Mouse (Mus musculus): ENCODE data around the gene Mt1. TPM values are rescaled to one million over a fixed set of nuclear protein-coding genes. Genes with fewer than 3 reads are reported as not detected.

Mt1 gene
- polyA plus RNA-seq, 1 experiment from 2014 or later: 201 TPM

DNA sequence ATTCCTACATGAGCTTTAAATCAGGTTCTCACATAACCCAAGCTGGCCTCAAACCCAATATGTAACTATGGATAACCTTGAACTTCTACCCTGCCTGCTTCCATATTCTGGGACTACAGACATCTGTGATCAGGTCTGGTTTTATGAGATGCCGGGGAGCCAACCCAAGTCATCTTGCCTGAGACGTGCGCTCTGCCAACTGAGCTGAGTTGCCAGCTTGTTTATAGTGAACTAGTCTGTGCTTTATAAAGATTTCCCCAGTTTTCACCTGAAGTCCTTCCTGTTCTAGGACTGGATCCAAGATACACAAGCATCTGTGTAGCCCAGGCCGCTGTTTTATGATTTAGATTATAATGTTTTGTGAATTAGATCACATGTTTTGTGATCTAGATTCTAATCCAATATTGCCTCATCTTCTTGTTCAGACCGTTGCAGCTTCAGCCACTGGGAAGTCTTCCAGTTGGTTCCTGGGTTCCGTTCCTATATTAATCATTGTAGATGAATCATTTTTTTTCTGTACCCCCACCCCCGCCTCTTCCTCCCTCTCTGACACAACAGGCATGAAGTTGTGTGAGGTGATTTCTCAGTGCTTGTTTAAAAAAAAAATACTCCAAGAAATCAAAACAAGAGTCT is 15.8 kb downstream of the Mt1 start:
- WGBS: 90% methylated on average over 7 of the region's 7 CpGs

DNA sequence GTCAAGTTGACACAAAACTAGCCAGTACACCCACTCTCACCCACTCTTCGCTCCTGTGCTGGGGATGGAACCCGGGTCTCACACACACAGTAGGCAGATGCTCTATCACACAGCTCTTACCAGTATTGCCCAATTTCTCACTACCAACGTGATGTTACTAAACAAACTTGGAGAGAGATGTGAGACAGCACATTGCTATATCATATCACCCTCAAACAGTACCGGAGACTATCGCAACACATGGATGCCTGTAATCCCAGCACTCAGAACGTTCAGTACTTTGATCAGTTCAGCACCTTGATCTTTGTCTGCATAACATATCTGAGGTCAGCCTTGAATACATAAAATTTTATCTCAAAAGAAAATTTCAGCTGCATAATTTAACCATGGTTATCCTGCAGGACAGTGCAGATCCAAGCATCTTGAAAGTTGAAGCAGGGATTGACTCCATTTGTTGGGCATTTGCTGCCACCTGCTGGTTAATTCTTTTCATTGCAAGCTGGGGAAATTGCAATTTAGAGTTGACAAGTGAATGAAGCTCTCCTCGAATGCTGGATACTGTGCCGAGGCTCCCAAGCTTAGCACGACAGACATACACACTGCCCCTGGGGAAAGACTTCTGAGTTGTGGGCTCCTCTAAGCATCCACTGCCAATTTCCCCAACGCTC is 20.5 kb downstream of the Mt1 start:
- Histone ChIP-seq H3K4me1 (no peaks in the 10 kb centered on the region), H3K9me3 (replicated peaks) (no peaks in the 10 kb centered on the region), H3K4me3 (no peak overlapping the region), H3K36me3 (no peaks in the 10 kb centered on the region), H3K27ac (replicated peaks) (no peak overlapping the region), H3K27me3 (ENCODE audit: low read depth, poor library complexity, severe bottlenecking) (no peaks in the 10 kb centered on the region)
- 45% methylated on average over 10 of the region's 10 CpGs for WGBS
- DNase-seq (ENCODE audit: low spot score): peak; percentile 72

More for the DNA sequence above, 15.8 kb downstream of the Mt1 start:
- H3K4me3 ChIP-seq: no peak overlapping the region
- DNase-seq (ENCODE audit: low spot score): no peak
- no peak overlapping the region for H3K27ac ChIP-seq (replicated peaks)
- no peaks in the 10 kb centered on the region for H3K36me3 ChIP-seq
- H3K27me3 ChIP-seq (ENCODE audit: low read depth, poor library complexity, severe bottlenecking): peaks cover 11% of the 10 kb centered on the region; the same call in 1 of the 2 replicates
- H3K4me1 ChIP-seq: peaks cover 10% of the 10 kb centered on the region
- H3K9me3 ChIP-seq (replicated peaks): no peaks in the 10 kb centered on the region

DNA sequence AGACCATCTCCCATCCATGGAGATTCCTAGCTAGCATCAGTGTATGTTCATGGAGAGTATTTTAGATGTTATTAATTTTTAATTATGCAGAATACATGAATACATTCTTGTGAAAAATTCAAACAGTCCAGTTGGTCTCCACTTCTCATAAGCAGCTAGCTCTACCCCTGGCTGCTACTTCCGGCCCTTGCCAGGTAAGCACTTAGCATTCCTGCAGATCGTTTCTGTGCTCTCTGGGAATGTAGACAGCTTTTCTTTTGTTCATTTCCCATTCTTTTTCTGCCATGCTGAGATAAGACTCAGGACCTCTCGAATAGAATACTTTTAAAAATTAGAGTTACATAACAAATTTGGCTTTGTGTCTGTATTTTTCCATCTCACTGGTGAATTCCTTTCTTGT is 25.2 kb downstream of the Mt1 start:
- Histone ChIP-seq H3K36me3 (no peaks in the 10 kb centered on the region), H3K4me1 (no peaks in the 10 kb centered on the region), H3K27me3 (ENCODE audit: low read depth, poor library complexity, severe bottlenecking) (no peaks in the 10 kb centered on the region), H3K27ac (replicated peaks) (no peak overlapping the region), H3K9me3 (replicated peaks) (no peaks in the 10 kb centered on the region), H3K4me3 (no peak overlapping the region)
- 78% methylated on average over 3 of the region's 3 CpGs for WGBS
- no peak for DNase-seq (ENCODE audit: low spot score)

DNA sequence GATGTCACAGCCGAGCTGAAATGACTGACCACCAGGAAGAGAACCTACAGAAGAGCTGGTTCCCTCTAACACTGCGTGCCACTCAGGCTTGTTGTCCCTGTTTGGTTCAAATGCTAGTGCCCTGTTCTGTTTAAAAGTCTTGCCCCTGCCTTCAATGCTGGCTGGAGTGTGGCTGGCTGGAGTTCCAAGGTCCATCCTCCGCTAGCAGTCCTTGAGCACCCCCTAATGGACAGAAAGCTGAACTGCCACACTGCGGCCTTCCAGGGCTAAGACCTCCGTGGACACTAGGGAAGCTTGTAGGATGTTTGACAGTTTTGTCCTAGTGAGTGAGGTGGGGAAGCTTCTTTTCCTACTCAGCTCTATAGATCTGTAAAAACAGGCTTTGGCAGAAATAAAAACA is 26.9 kb downstream of the Mt1 start:
- H3K4me3 ChIP-seq: no peak overlapping the region
- no peak overlapping the region for H3K27ac ChIP-seq (replicated peaks)
- no peaks in the 10 kb centered on the region for H3K27me3 ChIP-seq (ENCODE audit: low read depth, poor library complexity, severe bottlenecking)
- no peaks in the 10 kb centered on the region for H3K9me3 ChIP-seq (replicated peaks)
- no peaks in the 10 kb centered on the region for H3K36me3 ChIP-seq
- DNase-seq (ENCODE audit: low spot score): peak; percentile 81
- WGBS: 14% methylated on average over 5 of the region's 5 CpGs
- H3K4me1 ChIP-seq: no peaks in the 10 kb centered on the region

DNA sequence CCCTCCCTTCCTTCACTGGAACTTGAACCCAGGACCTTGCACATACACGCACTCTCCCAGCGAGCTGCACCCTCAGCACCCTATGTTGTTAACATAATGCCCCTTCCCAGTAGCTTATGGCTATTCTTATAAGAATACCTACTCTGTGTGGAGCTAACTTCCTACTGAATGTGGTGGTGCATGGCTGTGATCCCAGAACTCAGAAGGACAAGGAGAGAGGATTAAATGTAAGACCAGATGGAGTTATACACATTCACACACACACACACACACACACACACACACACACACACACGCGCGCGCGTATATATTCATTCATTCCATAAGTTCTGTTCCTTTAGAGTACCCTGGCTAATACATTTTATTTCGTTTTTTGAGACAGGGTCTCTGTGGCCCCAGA is 27.4 kb downstream of the Mt1 start:
- no peak overlapping the region for H3K27ac ChIP-seq (replicated peaks)
- 84% methylated on average over 8 of the region's 8 CpGs for WGBS

DNA sequence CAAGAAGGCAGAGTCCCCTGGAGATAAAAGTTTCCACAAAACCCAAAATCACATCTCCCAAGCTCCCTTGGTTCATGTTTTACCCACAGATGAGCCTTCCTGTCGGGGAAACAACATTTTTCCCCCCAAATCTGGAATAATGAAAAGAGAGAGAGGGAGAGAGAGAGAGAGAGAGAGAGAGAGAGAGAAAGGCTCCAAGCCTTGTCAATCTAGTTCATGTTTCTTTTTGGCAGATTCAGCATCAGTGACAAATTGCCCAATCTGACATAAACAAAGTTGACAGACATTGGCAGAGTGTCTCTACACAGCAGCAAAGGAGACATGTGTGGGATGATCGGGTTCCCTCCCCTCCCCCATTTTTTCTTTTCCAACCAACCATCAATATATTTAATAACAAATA is 28.6 kb downstream of the Mt1 start:
- H3K27ac ChIP-seq (replicated peaks): no peak overlapping the region
- no peaks in the 10 kb centered on the region for H3K27me3 ChIP-seq (ENCODE audit: low read depth, poor library complexity, severe bottlenecking)
- no peaks in the 10 kb centered on the region for H3K9me3 ChIP-seq (replicated peaks)
- DNase-seq (ENCODE audit: low spot score): no peak
- no peak overlapping the region for H3K4me3 ChIP-seq
- no peaks in the 10 kb centered on the region for H3K4me1 ChIP-seq
- no peaks in the 10 kb centered on the region for H3K36me3 ChIP-seq
- WGBS: 73% methylated on average over 2 of the region's 2 CpGs

More for the DNA sequence above, 27.4 kb downstream of the Mt1 start:
- Histone ChIP-seq H3K36me3 (no peaks in the 10 kb centered on the region), H3K4me1 (no peaks in the 10 kb centered on the region), H3K4me3 (no peak overlapping the region), H3K27me3 (ENCODE audit: low read depth, poor library complexity, severe bottlenecking) (no peaks in the 10 kb centered on the region), H3K9me3 (replicated peaks) (no peaks in the 10 kb centered on the region)
- no peak for DNase-seq (ENCODE audit: low spot score)

DNA sequence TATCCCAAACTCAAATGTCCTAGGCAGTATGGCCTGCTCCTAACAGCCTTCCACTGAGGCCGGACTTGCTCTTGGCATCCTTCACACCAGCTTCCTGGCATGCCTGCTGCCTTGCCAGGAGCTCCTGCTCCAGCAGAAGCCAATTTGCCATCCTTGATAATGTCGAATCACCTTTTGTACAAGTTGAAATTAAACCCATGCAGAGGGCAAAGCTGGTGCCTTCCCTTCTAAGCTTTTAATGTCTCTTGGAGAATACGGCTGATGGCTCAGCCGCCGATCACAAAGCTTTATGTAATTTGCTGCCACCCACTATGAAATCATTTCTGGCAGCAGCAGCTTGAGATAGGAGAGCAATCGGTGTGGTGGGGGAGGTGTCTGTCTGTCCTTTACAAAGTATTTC is 30.8 kb downstream of the Mt1 start:
- no peak overlapping the region for H3K4me3 ChIP-seq
- 84% methylated on average over 6 of the region's 6 CpGs for whole genome bisulfite sequencing
- H3K27ac ChIP-seq (replicated peaks): no peak overlapping the region
- peaks cover 8% of the 10 kb centered on the region for H3K4me1 ChIP-seq
- no peak for DNase-seq (ENCODE audit: low spot score)
- no peaks in the 10 kb centered on the region for H3K9me3 ChIP-seq (replicated peaks)
- H3K27me3 ChIP-seq (ENCODE audit: low read depth, poor library complexity, severe bottlenecking): no peaks in the 10 kb centered on the region
- H3K36me3 ChIP-seq: no peaks in the 10 kb centered on the region

DNA sequence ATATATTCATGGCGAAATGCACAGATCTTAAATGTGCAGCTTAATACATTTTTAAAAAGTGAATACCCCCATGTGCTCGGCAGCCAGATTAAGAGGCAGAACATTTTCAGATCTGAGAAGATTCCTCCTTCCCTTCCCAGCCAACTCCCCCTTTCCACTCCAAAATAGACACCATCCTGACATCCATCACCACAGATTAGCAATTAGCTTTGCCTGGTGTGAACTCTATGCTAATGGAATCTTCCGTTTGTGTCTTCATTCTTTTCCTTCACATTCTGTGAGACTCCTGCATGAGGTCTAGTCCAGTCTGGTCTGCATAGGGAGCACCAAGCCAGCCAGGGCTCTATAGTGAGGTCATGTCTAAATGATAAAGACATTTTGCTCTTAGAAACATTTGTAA is 31.3 kb downstream of the Mt1 start:
- Histone ChIP-seq H3K36me3 (no peaks in the 10 kb centered on the region), H3K4me3 (no peak overlapping the region), H3K9me3 (replicated peaks) (no peaks in the 10 kb centered on the region), H3K27me3 (ENCODE audit: low read depth, poor library complexity, severe bottlenecking) (no peaks in the 10 kb centered on the region), H3K27ac (replicated peaks) (no peak overlapping the region), H3K4me1 (peaks cover 14% of the 10 kb centered on the region)
- WGBS: 75% methylated on average over 3 of the region's 3 CpGs
- DNase-seq (ENCODE audit: low spot score): no peak

DNA sequence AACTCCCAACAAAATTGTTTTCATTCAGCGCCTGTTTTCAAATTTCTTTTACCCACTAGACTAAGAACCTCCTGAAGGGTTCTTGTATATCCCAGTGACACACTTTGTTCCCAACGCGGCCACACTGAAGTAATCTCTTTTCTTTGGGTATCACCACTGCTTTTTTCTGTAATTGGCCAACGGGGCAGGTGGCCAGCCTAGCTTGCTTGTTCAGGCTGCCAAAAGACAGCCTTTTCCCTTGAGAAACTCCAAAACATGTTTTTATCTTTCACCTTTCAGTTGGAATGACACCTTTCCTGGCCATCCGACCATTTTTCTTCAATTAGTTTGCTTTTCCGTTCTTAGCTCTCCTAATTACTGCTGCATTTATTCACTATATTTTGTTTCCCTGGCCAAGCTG is 34.9 kb downstream of the Mt1 start:
- no peaks in the 10 kb centered on the region for H3K27me3 ChIP-seq (ENCODE audit: low read depth, poor library complexity, severe bottlenecking)
- no peaks in the 10 kb centered on the region for H3K36me3 ChIP-seq
- peak overlapping the region; percentile 87 for H3K27ac ChIP-seq (replicated peaks)
- DNase-seq (ENCODE audit: low spot score): no peak
- H3K9me3 ChIP-seq (replicated peaks): no peaks in the 10 kb centered on the region
- H3K4me3 ChIP-seq: peak overlapping the region; percentile 87
- WGBS: 69% methylated on average over 6 of the region's 6 CpGs
- H3K4me1 ChIP-seq: peaks cover 27% of the 10 kb centered on the region

DNA sequence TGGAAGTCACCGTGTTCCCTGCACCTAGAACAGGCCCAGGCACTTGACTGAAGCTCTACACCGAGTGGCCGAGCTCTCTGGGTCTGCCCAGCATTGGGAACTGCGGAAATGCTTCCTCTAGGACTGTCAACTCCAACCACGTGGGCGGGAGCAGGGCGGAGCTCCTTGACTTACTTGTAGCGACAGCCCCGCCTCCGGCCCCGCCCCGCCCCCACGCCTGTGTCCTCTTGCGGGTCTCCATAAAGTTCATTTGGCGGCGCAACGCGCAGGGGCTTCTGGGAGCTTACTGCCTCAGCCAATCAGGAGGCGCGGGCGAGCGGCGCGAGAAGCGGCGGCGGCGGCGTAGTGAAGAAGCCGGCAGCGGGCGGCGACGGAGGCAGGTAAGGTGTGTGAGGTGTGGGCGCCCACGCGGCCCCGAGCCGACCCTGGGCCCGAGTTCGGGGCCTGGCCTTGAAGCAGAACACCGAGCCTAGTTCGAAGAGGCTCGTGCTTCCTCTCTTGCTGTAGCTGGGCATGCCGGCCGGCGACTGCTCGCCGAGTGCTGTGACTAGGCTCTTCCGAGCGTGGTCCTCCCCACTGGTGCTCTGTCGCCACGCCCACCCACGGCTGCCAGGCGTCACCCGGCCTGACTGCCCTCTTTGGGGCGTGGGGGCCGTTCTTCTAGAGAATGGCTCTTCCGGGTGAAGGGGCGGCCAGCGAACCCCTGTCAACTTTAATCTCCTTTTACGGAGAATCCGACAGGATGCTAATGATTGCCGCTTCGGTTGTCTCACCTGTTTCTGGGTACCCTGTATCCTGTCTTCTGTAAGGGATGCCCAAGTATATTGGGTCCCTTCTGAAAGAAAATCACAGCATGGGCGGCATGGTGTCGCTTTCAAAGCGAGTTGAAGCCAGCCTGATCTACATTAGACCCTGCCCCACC is 35.6 kb downstream of the Mt1 start, which contains the start of gene Nup93:
Gene Nup93 (plus strand): TSS at position 313 of the 922 bp plus-strand sequence.
- no peaks in the 10 kb centered on the region for H3K36me3 ChIP-seq
- DNase-seq (ENCODE audit: low spot score): peak; percentile 100

DNA sequence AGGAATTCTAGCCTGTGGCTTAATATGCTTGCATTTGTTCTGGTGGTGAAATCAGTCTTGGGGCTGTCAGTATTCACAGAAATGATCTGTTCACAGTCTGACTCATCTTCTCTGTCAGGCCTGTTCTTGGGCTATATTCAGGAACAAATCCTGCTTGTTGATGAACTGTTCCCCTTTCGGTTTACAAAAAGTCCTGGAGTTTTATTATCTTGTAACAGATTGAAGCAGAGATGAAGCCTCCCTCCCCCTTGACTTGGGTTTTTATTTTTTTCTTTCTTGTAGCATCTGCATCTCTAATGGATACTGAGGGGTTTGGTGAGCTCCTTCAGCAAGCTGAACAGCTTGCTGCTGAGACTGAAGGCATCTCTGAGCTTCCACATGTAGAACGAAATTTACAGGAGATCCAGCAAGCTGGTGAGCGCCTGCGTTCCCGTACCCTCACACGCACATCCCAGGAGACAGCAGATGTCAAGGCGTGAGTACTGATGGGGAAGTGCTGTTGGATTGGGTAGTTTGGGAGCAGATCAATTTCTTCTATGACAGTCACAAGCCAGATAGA is 48.6 kb downstream of the Mt1 start:
- no peak for DNase-seq (ENCODE audit: low spot score)
- Histone ChIP-seq H3K9me3 (replicated peaks) (no peaks in the 10 kb centered on the region), H3K27ac (replicated peaks) (no peak overlapping the region), H3K36me3 (peaks cover 53% of the 10 kb centered on the region), H3K4me3 (no peak overlapping the region), H3K4me1 (no peaks in the 10 kb centered on the region), H3K27me3 (ENCODE audit: low read depth, poor library complexity, severe bottlenecking) (no peaks in the 10 kb centered on the region)
- WGBS: 92% methylated on average over 7 of the region's 7 CpGs

More for the DNA sequence above, 35.6 kb downstream of the Mt1 start, which contains the start of gene Nup93:
- H3K9me3 ChIP-seq (replicated peaks): no peaks in the 10 kb centered on the region
- H3K27me3 ChIP-seq (ENCODE audit: low read depth, poor library complexity, severe bottlenecking): no peaks in the 10 kb centered on the region
- peak within 1 kb of the TSS; percentile 87 for H3K27ac ChIP-seq (replicated peaks)
- under 1% methylated on average over 68 of the region's 68 CpGs for WGBS
- H3K4me3 ChIP-seq: peak within 1 kb of the TSS; percentile 87
- H3K4me1 ChIP-seq: peaks cover 27% of the 10 kb centered on the region
